Mouse (Mus musculus) C3H10T1/2 (cell line): ENCODE measurements around the gene Suz12. TPM values are rescaled to one million over a fixed set of nuclear protein-coding genes. Genes with fewer than 3 reads are reported as not detected.

Experiments used
- polyA plus RNA-seq, 2 experiments: library from polyadenylated mRNA; unstranded; fragments of >200 nt; fragmentation: generic; extraction: Trizol; gene quantifications; one replicate each; pipeline ENCODE4 v1.2.1; 2012; ENCODE audit warnings: missing spikeins in 2 of 2

The Suz12 gene
- 1 to 10 TPM in 1 of 2 experiments, under 1 TPM in 1; 0.63 to 3.8 TPM for polyA plus RNA-seq

DNA sequence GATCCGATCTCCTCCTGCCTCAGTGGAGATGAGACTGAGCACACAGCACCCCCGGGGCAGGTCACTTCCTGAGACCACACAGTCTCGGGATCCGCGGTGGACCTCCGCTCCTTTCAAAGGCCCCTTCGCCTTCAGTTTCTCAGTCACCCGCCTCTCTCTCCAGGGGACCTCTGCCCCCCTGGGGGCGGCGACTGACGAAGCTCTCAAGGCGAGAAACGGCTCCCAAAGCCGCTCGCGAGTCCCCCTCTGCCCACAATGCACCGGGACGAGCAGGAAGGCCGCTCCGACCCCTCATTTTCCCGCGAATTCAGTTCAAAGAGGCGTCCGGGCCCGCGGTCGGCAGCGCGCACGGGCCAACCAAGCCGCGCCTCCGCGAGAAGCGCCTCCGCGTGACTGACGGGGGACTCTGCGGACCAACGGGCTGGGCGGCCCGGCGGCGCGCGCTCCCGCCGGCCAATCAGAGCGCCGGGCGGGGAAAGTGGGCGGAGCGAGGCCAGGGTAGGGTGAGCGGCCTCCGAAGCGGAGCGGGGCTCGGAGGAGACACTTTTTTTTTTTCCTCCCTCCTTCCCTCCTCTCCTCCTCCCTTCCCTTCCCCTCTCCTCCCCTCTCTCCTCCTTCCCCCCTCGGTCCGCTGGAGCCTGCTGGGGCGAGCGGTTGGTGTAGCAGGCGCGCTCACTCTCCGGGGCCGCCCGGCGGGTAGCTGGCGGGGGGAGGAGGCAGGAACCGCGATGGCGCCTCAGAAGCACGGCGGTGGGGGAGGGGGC, at the start of gene Suz12:
Gene Suz12 (plus strand): TSS at position 515 of the 764 bp plus-strand sequence.

DNA sequence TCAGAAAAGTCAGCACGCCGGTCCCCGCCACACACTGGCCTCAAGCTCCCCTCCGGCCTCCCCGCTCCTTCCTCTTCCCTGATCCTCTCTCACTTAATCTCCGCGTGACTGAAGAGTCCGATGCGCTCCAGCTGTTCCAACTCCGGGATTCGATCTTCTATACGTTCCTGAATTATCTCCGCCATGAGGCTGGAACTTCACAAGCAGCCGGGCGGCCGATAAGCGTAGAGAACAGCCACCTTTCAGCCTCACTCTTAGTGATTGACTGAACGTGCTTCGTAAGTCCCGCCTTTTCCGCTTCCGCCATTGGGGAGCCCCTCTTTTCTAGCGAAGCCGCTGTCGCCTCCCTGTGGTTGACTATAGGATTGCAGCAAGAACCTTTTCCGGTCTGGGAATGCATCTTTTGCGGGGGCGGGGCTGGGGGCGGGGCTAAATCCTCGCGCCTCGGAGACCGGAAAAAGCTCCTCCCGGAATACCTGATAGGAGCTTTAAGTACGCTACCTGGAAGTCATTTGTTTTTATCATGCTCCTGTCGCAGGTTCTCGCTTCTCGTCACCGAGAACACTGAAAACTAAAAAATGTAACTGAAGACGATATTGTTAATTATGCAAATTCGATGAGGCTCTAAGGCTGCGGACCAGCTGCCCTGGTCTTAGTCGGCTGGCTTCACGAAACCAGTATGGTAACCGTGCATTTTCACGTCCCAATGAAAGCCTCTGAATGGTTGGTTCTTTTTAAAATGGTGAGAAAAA, 30.6 kb upstream of the Suz12 start, which contains the start of gene Utp6:
Gene Utp6 (minus strand): TSS at position 266 of the 752 bp plus-strand sequence.

GRCm38 (mm10) chr11:80080826-80081728, 88.2 kb downstream of the Suz12 start, which contains the start of gene Crlf3:
Gene Crlf3, minus strand, starts transcription at chr11:80080991.

Other genes with a start within 250 kb of the Suz12 start
- 10 to 100 TPM in 1 of 2 experiments, 1 to 10 TPM in 1; 4.9 to 18.8 TPM for gene Utp6, start 30.7 kb upstream of the Suz12 start, polyA plus RNA-seq
- gene Crlf3, start 87.9 kb downstream of the Suz12 start, polyA plus RNA-seq = 10 to 100 TPM in 1 of 2 experiments, 1 to 10 TPM in 1; 4.0 to 14.5 TPM
- gene Atad5, start 96.3 kb downstream of the Suz12 start, polyA plus RNA-seq = under 1 TPM; 0.20 to 0.52 TPM
- gene Tefm, start 149.1 kb downstream of the Suz12 start, polyA plus RNA-seq = 1 to 10 TPM; 1.2 to 9.9 TPM
- not detected for gene Adap2, start 161.0 kb downstream of the Suz12 start, polyA plus RNA-seq
- gene Rnf135, start 190.7 kb downstream of the Suz12 start, polyA plus RNA-seq = 10 to 100 TPM in 1 of 2 experiments, 1 to 10 TPM in 1; 4.9 to 19.1 TPM
- 10 to 100 TPM in 1 of 2 experiments, 1 to 10 TPM in 1; 2.0 to 17.1 TPM for gene Rhot1, start 215.9 kb downstream of the Suz12 start, polyA plus RNA-seq